Mouse (Mus musculus): ENCODE measurements around the gene Pex11g. TPM values are rescaled to one million over a fixed set of nuclear protein-coding genes. Genes with fewer than 3 reads are reported as not detected.
A peak's percentile ranks its signal among the peaks of the same experiment; 100 is the strongest.

Pex11g gene
- polyA plus RNA-seq, 1 experiment from 2014 or later, result 14.8 TPM

- TF ChIP-seq EP300 (IDR thresholded peaks at IDR 0.05; ENCODE audit: low read depth), result no peak
- Histone ChIP-seq H3K9ac (replicated peaks) (no peak overlapping the region), H3K36me3 (replicated peaks; ENCODE audit: insufficient read depth, low read length) (peaks cover 11% of the 10 kb centered on the region), H3K4me3 (ENCODE audit: low read depth, low read length) (no peak overlapping the region), H3K27ac (ENCODE audit: low read depth) (no peak overlapping the region), H3K4me1 (ENCODE audit: insufficient read depth) (peaks cover 30% of the 10 kb centered on the region), H3K9me3 (ENCODE audit: low read length) (no peaks in the 10 kb centered on the region), H3K27me3 (ENCODE audit: insufficient read depth, low read length) (no peaks in the 10 kb centered on the region), H3K4me2 (ENCODE audit: low read depth, low read length) (no peak overlapping the region)
- 77% methylated on average over 3 of the region's 3 CpGs for WGBS (ENCODE audit: insufficient replicate concordance)
- ATAC-seq (no peak), DNase-seq (no peak)
Observed at GRCm38 (mm10) chr8:3498583-3498982, 31.1 kb upstream of the Pex11g start.

DNA sequence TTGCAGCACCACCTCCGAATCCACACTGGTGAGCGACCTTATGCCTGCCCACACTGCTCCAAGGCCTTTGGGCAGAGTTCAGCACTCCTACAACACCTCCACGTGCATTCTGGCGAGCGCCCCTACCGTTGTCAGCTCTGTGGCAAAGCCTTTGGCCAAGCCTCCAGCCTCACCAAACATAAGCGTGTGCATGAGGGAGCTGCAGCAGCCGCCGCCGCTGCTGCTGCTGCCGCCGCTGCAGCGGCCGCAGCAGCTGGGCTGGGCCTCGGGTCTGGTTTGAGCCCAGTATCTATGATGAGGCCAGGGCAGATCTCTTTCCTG is 28.9 kb upstream of the Pex11g start:
- TF ChIP-seq CTCF (IDR thresholded peaks at IDR 0.05; ENCODE audit: low read depth) (no peak), EP300 (IDR thresholded peaks at IDR 0.05; ENCODE audit: low read depth) (no peak)
- WGBS (ENCODE audit: insufficient replicate concordance), result 88% methylated on average over 15 of the region's 15 CpGs
- Histone ChIP-seq H3K36me3 (replicated peaks; ENCODE audit: insufficient read depth, low read length) (peaks cover 11% of the 10 kb centered on the region), H3K27me3 (ENCODE audit: insufficient read depth, low read length) (no peaks in the 10 kb centered on the region), H3K4me3 (ENCODE audit: low read depth, low read length) (no peak overlapping the region), H3K27ac (ENCODE audit: low read depth) (no peak overlapping the region), H3K4me1 (ENCODE audit: insufficient read depth) (peaks cover 22% of the 10 kb centered on the region), H3K9ac (replicated peaks) (no peak overlapping the region), H3K9me3 (ENCODE audit: low read length) (no peaks in the 10 kb centered on the region), H3K4me2 (ENCODE audit: low read depth, low read length) (no peak overlapping the region)
- no peak for ATAC-seq
- no peak for DNase-seq

- no peak for DNase-seq
- H3K4me2 ChIP-seq (ENCODE audit: low read depth, low read length), result no peak overlapping the region
- H3K9ac ChIP-seq (replicated peaks), result no peak overlapping the region
- H3K9me3 ChIP-seq (ENCODE audit: low read length), result no peaks in the 10 kb centered on the region
- TF ChIP-seq CTCF (IDR thresholded peaks at IDR 0.05; ENCODE audit: low read depth), result no peak
- H3K27ac ChIP-seq (ENCODE audit: low read depth), result no peak overlapping the region
- H3K4me3 ChIP-seq (ENCODE audit: low read depth, low read length), result no peak overlapping the region
- H3K4me1 ChIP-seq (ENCODE audit: insufficient read depth), result peaks cover 16% of the 10 kb centered on the region
- WGBS (ENCODE audit: insufficient replicate concordance), result 91% methylated on average over 44 of the region's 44 CpGs
- no peaks in the 10 kb centered on the region for H3K27me3 ChIP-seq (ENCODE audit: insufficient read depth, low read length)
- peaks cover 11% of the 10 kb centered on the region for H3K36me3 ChIP-seq (replicated peaks; ENCODE audit: insufficient read depth, low read length)
- ATAC-seq, result no peak
Observed at GRCm38 (mm10) chr8:3495578-3496427, 28.3 kb upstream of the Pex11g start.

DNA sequence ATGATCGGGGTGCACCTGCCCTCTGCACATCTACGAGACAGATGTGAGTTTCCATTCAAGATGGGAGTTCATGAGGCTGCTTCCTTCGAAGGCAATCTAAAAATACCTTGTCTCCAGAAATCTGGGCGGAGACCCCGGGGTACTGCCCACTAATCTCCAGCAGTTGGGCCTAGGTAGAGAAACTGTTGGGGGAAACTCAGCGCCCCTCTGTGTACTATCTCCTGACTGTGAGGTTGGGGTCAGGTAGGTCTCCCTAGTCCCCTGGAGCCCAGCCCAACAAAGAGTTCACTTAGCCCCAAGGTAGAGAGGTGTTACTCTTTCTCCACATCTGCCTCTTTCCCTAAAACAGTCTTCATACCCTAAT is 26.3 kb upstream of the Pex11g start:
- Histone ChIP-seq H3K9me3 (ENCODE audit: low read length) (no peaks in the 10 kb centered on the region), H3K4me3 (ENCODE audit: low read depth, low read length) (peak overlapping the region; percentile 78), H3K27ac (ENCODE audit: low read depth) (0 out of 2 replicates have a peak overlapping the region, but pooled peaks have one; percentile 2), H3K4me1 (ENCODE audit: insufficient read depth) (peaks cover 10% of the 10 kb centered on the region; the same call in 1 of the 2 replicates), H3K4me2 (ENCODE audit: low read depth, low read length) (peak overlapping the region; percentile 79), H3K36me3 (replicated peaks; ENCODE audit: insufficient read depth, low read length) (peaks cover 11% of the 10 kb centered on the region), H3K27me3 (ENCODE audit: insufficient read depth, low read length) (no peaks in the 10 kb centered on the region), H3K9ac (replicated peaks) (peak overlapping the region; percentile 91)
- WGBS (ENCODE audit: insufficient replicate concordance), result 30% methylated on average over 6 of the region's 6 CpGs
- TF ChIP-seq CTCF (IDR thresholded peaks at IDR 0.05; ENCODE audit: low read depth) (no peak), EP300 (IDR thresholded peaks at IDR 0.05; ENCODE audit: low read depth) (no peak)
- ATAC-seq, result no peak
- DNase-seq, result no peak

- Histone ChIP-seq H3K4me1 (ENCODE audit: insufficient read depth) (peaks cover 10% of the 10 kb centered on the region; the same call in 1 of the 2 replicates), H3K27me3 (ENCODE audit: insufficient read depth, low read length) (no peaks in the 10 kb centered on the region), H3K36me3 (replicated peaks; ENCODE audit: insufficient read depth, low read length) (peaks cover 11% of the 10 kb centered on the region), H3K4me2 (ENCODE audit: low read depth, low read length) (peak within 1 kb of the TSS; percentile 79), H3K9me3 (ENCODE audit: low read length) (no peaks in the 10 kb centered on the region), H3K9ac (replicated peaks) (peak within 1 kb of the TSS; percentile 91), H3K27ac (ENCODE audit: low read depth) (peak within 1 kb of the TSS; percentile 35), H3K4me3 (ENCODE audit: low read depth, low read length) (peak within 1 kb of the TSS; percentile 78)
- under 1% methylated on average over 53 of the region's 64 CpGs for WGBS (ENCODE audit: insufficient replicate concordance)
- ATAC-seq, result peak; percentile 87
- no peak for TF ChIP-seq EP300 (IDR thresholded peaks at IDR 0.05; ENCODE audit: low read depth)
- no peak for TF ChIP-seq CTCF (IDR thresholded peaks at IDR 0.05; ENCODE audit: low read depth)
- DNase-seq, result peak; percentile 76
Observed at GRCm38 (mm10) chr8:3492901-3493844, 25.7 kb upstream of the Pex11g start, which contains the start of gene Zfp358. Zfp358 (plus strand) TSS chr8:3493138.

DNA sequence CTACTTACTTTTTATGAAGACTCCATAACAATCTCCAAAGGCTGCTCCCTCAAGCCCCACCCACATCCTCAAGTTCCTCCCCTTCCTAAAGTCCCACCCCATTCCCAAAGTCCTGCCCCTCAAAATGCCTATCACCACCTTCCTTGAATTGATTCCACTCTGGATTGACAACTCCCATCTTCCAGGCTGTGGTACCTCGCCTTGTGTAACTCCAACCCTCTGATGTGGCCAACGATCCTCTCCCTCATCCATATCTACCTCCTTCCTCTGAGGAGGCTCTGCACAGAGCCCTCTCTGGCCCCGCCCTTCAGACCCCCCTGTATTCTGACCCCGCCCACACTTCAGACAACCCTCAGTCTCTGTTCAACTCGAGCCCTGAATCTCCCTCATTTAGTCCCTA is 17.7 kb upstream of the Pex11g start:
- H3K9ac ChIP-seq (replicated peaks), result no peak overlapping the region
- H3K4me1 ChIP-seq (ENCODE audit: insufficient read depth), result 0 out of 2 replicates have a peak, but pooled peaks cover 6% of the 10 kb centered on the region
- no peak overlapping the region for H3K27ac ChIP-seq (ENCODE audit: low read depth)
- no peaks in the 10 kb centered on the region for H3K9me3 ChIP-seq (ENCODE audit: low read length)
- no peak for DNase-seq
- H3K27me3 ChIP-seq (ENCODE audit: insufficient read depth, low read length), result no peaks in the 10 kb centered on the region
- WGBS (ENCODE audit: insufficient replicate concordance), result 25% methylated on average over 5 of the region's 5 CpGs
- no peak overlapping the region for H3K4me3 ChIP-seq (ENCODE audit: low read depth, low read length)
- no peak for ATAC-seq
- TF ChIP-seq CTCF (IDR thresholded peaks at IDR 0.05; ENCODE audit: low read depth) (no peak), EP300 (IDR thresholded peaks at IDR 0.05; ENCODE audit: low read depth) (no peak)
- H3K4me2 ChIP-seq (ENCODE audit: low read depth, low read length), result no peak overlapping the region
- no peaks in the 10 kb centered on the region for H3K36me3 ChIP-seq (replicated peaks; ENCODE audit: insufficient read depth, low read length)
